8 mouse cellular contexts compared by ENCODE assay signal in genomic region chr7:12479009-12479346, GRCm38 (mm10). TPM values are rescaled to one million over a fixed set of nuclear protein-coding genes. Genes with fewer than 3 reads are reported as not detected.
DNase-seq lines count a peak whose midpoint lies in the region; ATAC-seq and TF ChIP-seq lines count a peak whose summit lies in the region.

No protein-coding gene starts in this region.

- 0 out of 2 replicates have a peak, but pooled peaks cover 2% of the 10 kb centered on the region for H3K9me3 ChIP-seq in hindbrain, postnatal 0 days (ENCODE audit: low read length)

- TF ChIP-seq CTCF in layer of hippocampus, adult 2 months (conservative IDR thresholded peaks at IDR 0.05), result no peak
- TF ChIP-seq CTCF in hindbrain, postnatal 0 days (IDR thresholded peaks at IDR 0.05; ENCODE audit: low read depth), result no peak

- H3K27ac ChIP-seq in layer of hippocampus, adult 2 months, result no peak overlapping the region
- no peak overlapping the region for H3K27ac ChIP-seq in brown adipose tissue, adult 24 weeks (replicated peaks; ENCODE audit: low read depth, low read length)
- H3K27ac ChIP-seq in hindbrain, postnatal 0 days, result peak overlapping the region; percentile 96

- peaks cover 35% of the 10 kb centered on the region for H3K36me3 ChIP-seq in hindbrain, postnatal 0 days (ENCODE audit: insufficient read depth, low read length)
- H3K36me3 ChIP-seq in myocyte (ENCODE audit: control insufficient read depth, insufficient read depth), result peaks cover 12% of the 10 kb centered on the region

- no peaks in the 10 kb centered on the region for H3K27me3 ChIP-seq in hindbrain, postnatal 0 days (ENCODE audit: insufficient read depth, low read length)
- no peaks in the 10 kb centered on the region for H3K27me3 ChIP-seq in myocyte (ENCODE audit: control insufficient read depth, insufficient read depth, insufficient read length)

- H3K4me2 ChIP-seq in hindbrain, postnatal 0 days (ENCODE audit: low read depth, low read length), result peak overlapping the region; percentile 51
- H3K4me2 ChIP-seq in myocyte (ENCODE audit: low read depth), result peak overlapping the region; percentile 66

- no peak; the same call in 1 of the 2 replicates for ATAC-seq in hindbrain, postnatal 0 days

- DNase-seq in layer of hippocampus, adult 2 months (ENCODE audit: low spot score in 2 of 2), result no peak
- DNase-seq in layer of hippocampus, adult 9-10 months (ENCODE audit: low spot score), result no peak
- DNase-seq in hindbrain, postnatal 0 days (ENCODE audit: low spot score), result peak; percentile 18
- no peak for DNase-seq in right cerebral cortex, postnatal 25 days
- DNase-seq in spleen, adult 12 weeks (ENCODE audit: low spot score), result no peak
- no peak for DNase-seq in kidney, postnatal 36 days

- peaks cover 14% of the 10 kb centered on the region for H3K79me2 ChIP-seq in myocyte (ENCODE audit: control insufficient read depth, insufficient read depth)

- H3K9ac ChIP-seq in hindbrain, postnatal 0 days (replicated peaks; ENCODE audit: low read length), result peak overlapping the region; percentile 99

- peak overlapping the region; percentile 77 for H3K4me3 ChIP-seq in layer of hippocampus, adult 2 months
- peak overlapping the region; percentile 93 for H3K4me3 ChIP-seq in brown adipose tissue, adult 24 weeks (ENCODE audit: insufficient read depth, low read depth, low read length)
- peak overlapping the region; percentile 99 for H3K4me3 ChIP-seq in hindbrain, postnatal 0 days (ENCODE audit: low read length)
- peak overlapping the region; percentile 72 for H3K4me3 ChIP-seq in myocyte

- TF ChIP-seq POLR2A in myocyte (IDR thresholded peaks at IDR 0.05; ENCODE audit: insufficient read length, low read depth), result no peak

- under 1% methylated on average over 7 of the region's 8 CpGs for WGBS in hindbrain, postnatal 0 days

- H3ac ChIP-seq in myocyte (ENCODE audit: control insufficient read depth, insufficient read length), result peak overlapping the region; percentile 45

- no peaks in the 10 kb centered on the region for H3K4me1 ChIP-seq in brown adipose tissue, adult 24 weeks (ENCODE audit: control insufficient read depth, insufficient read depth, insufficient read length, low read length)
- no peaks in the 10 kb centered on the region for H3K4me1 ChIP-seq in hindbrain, postnatal 0 days (ENCODE audit: insufficient read depth, low read length)

TF ChIP-seq in myocyte, 11 proteins besides CTCF, POLR2A, EP300 and RAD21:
- TF ChIP-seq MAX (IDR thresholded peaks at IDR 0.05; ENCODE audit: low read depth) (no peak), E2F4 (IDR thresholded peaks at IDR 0.05; ENCODE audit: insufficient read depth) (no peak), SRF (IDR thresholded peaks at IDR 0.05; ENCODE audit: control insufficient read depth, insufficient read length, low read depth) (no peak), REST (IDR thresholded peaks at IDR 0.05; ENCODE audit: insufficient read depth, insufficient read length) (no peak), POLR2AphosphoS2 (IDR thresholded peaks at IDR 0.05; ENCODE audit: insufficient read length, low read depth) (no peak), USF1 (IDR thresholded peaks at IDR 0.05; ENCODE audit: low read depth) (no peak), TCF3 (IDR thresholded peaks at IDR 0.05; ENCODE audit: insufficient read length, low read depth) (no peak), CEBPB (IDR thresholded peaks at IDR 0.05; ENCODE audit: insufficient read depth, poor library complexity, severe bottlenecking) (no peak), MYOG (IDR thresholded peaks at IDR 0.05; ENCODE audit: control insufficient read depth in 1 of 3, insufficient read depth in 1 of 3, insufficient read length in 2 of 3, low read depth in 2 of 3) (no peak), TCF12 (IDR thresholded peaks at IDR 0.05; ENCODE audit: insufficient read depth, poor library complexity, severe bottlenecking) (no peak), MYOD1 (IDR thresholded peaks at IDR 0.05; ENCODE audit: control insufficient read depth in 1 of 3, insufficient read length in 2 of 3, low read depth in 2 of 3) (no peak)

RNA-seq across cellular contexts. Expression of gene Zfp606, which starts 0.9 kb away (rescaled TPM):
- total RNA-seq in layer of hippocampus, adult 2 months (2021), result 10 to 100 TPM; 11.7 to 14.6 TPM
- 2.8 and 4.4 TPM in 2 replicates for polyA plus RNA-seq in brown adipose tissue, adult 24 weeks (2012; ENCODE audit: insufficient read depth, insufficient read length, missing spikeins)
- 22.6 and 24.4 TPM in 2 replicates for total RNA-seq in hindbrain, postnatal 0 days (2014; rRNA removed)
- 22.9 and 23.3 TPM in 2 replicates for polyA plus RNA-seq in hindbrain, postnatal 0 days (2015; fragmentation: Nextera tagmentation; extraction: Ambion mirVana)
- 1.5 TPM for polyA plus RNA-seq in myocyte (2012; fragmentation: generic; extraction: Trizol)

RNA-seq across cellular contexts. Expression of gene 2900092C05Rik, which starts 33.3 kb away (rescaled TPM):
- not detected for total RNA-seq in layer of hippocampus, adult 2 months (2021)
- polyA plus RNA-seq in brown adipose tissue, adult 24 weeks (2012; ENCODE audit: insufficient read depth, insufficient read length, missing spikeins), result not detected in 2 replicates
- not detected in 2 replicates for total RNA-seq in hindbrain, postnatal 0 days (2014; rRNA removed)
- polyA plus RNA-seq in hindbrain, postnatal 0 days (2015; fragmentation: Nextera tagmentation; extraction: Ambion mirVana), result not detected in 2 replicates
- polyA plus RNA-seq in myocyte (2012; fragmentation: generic; extraction: Trizol), result not detected

RNA-seq across cellular contexts. Expression of gene Zfp551, which starts 56.4 kb away (rescaled TPM):
- 10 to 100 TPM in 1 of 2 experiments, 1 to 10 TPM in 1; 8.5 to 10.1 TPM for total RNA-seq in layer of hippocampus, adult 2 months (2021)
- polyA plus RNA-seq in brown adipose tissue, adult 24 weeks (2012; ENCODE audit: insufficient read depth, insufficient read length, missing spikeins), result 0.91 TPM in 1 of 2 replicates, not detected in the other
- total RNA-seq in hindbrain, postnatal 0 days (2014; rRNA removed), result 4.9 and 7.5 TPM in 2 replicates
- 8.1 and 8.5 TPM in 2 replicates for polyA plus RNA-seq in hindbrain, postnatal 0 days (2015; fragmentation: Nextera tagmentation; extraction: Ambion mirVana)
- polyA plus RNA-seq in myocyte (2012; fragmentation: generic; extraction: Trizol), result 0.48 TPM
